Mouse (Mus musculus): ENCODE data around the gene Saysd1. TPM values are rescaled to one million over a fixed set of nuclear protein-coding genes. Genes with fewer than 3 reads are reported as not detected.

Saysd1 gene
- polyA plus RNA-seq, 1 experiment from 2014 or later, result 15.3 TPM

- H3K4me1 ChIP-seq (replicated peaks; ENCODE audit: control insufficient read depth, insufficient read depth, low read length), result peaks cover 21% of the 10 kb centered on the region
- H3K4me3 ChIP-seq (replicated peaks; ENCODE audit: low read length), result no peak overlapping the region
- no peak overlapping the region for H3K9ac ChIP-seq (replicated peaks; ENCODE audit: low read depth, low read length)
- no peaks in the 10 kb centered on the region for H3K27me3 ChIP-seq (replicated peaks; ENCODE audit: control insufficient read depth, insufficient read depth, low read length)
- no peak overlapping the region for H3K27ac ChIP-seq (ENCODE audit: low read length)
- no peak overlapping the region for H3K4me2 ChIP-seq (ENCODE audit: low read length)
- no peaks in the 10 kb centered on the region for H3K9me3 ChIP-seq (ENCODE audit: control insufficient read depth, low read length)
- H3K36me3 ChIP-seq (ENCODE audit: control insufficient read depth, insufficient read depth), result no peaks in the 10 kb centered on the region
- WGBS, result 5% methylated on average over 4 of the region's 4 CpGs
- ATAC-seq, result no peak
These were observed 40.3 kb upstream of the Saysd1 start for GRCm38 (mm10) chr14:20178593-20178992.

- H3K4me1 ChIP-seq (replicated peaks; ENCODE audit: control insufficient read depth, insufficient read depth, low read length), result peaks cover 17% of the 10 kb centered on the region
- no peaks in the 10 kb centered on the region for H3K36me3 ChIP-seq (ENCODE audit: control insufficient read depth, insufficient read depth)
- no peak overlapping the region for H3K4me2 ChIP-seq (ENCODE audit: low read length)
- H3K9me3 ChIP-seq (ENCODE audit: control insufficient read depth, low read length), result no peaks in the 10 kb centered on the region
- WGBS, result 61% methylated on average over 9 of the region's 9 CpGs
- H3K9ac ChIP-seq (replicated peaks; ENCODE audit: low read depth, low read length), result no peak overlapping the region
- no peak for ATAC-seq
- no peak overlapping the region for H3K4me3 ChIP-seq (replicated peaks; ENCODE audit: low read length)
- H3K27ac ChIP-seq (ENCODE audit: low read length), result no peak overlapping the region
- H3K27me3 ChIP-seq (replicated peaks; ENCODE audit: control insufficient read depth, insufficient read depth, low read length), result no peaks in the 10 kb centered on the region
These were observed 39.3 kb upstream of the Saysd1 start for GRCm38 (mm10) chr14:20177494-20178123.

- H3K9me3 ChIP-seq (ENCODE audit: control insufficient read depth, low read length), result no peaks in the 10 kb centered on the region
- ATAC-seq, result no peak
- WGBS, result 86% methylated on average over 4 of the region's 4 CpGs
- no peak overlapping the region for H3K4me3 ChIP-seq (replicated peaks; ENCODE audit: low read length)
- no peak overlapping the region for H3K4me2 ChIP-seq (ENCODE audit: low read length)
- no peaks in the 10 kb centered on the region for H3K36me3 ChIP-seq (ENCODE audit: control insufficient read depth, insufficient read depth)
- no peaks in the 10 kb centered on the region for H3K27me3 ChIP-seq (replicated peaks; ENCODE audit: control insufficient read depth, insufficient read depth, low read length)
- H3K27ac ChIP-seq (ENCODE audit: low read length), result no peak overlapping the region
- H3K9ac ChIP-seq (replicated peaks; ENCODE audit: low read depth, low read length), result no peak overlapping the region
- H3K4me1 ChIP-seq (replicated peaks; ENCODE audit: control insufficient read depth, insufficient read depth, low read length), result peaks cover 10% of the 10 kb centered on the region
These were observed 37.4 kb upstream of the Saysd1 start for GRCm38 (mm10) chr14:20175705-20176104.

GRCm38 (mm10) chr14:20175114-20175513 is 36.8 kb upstream of the Saysd1 start:
- H3K36me3 ChIP-seq (ENCODE audit: control insufficient read depth, insufficient read depth), result no peaks in the 10 kb centered on the region
- 92% methylated on average over 7 of the region's 7 CpGs for WGBS
- H3K9ac ChIP-seq (replicated peaks; ENCODE audit: low read depth, low read length), result no peak overlapping the region
- no peak for ATAC-seq
- H3K4me1 ChIP-seq (replicated peaks; ENCODE audit: control insufficient read depth, insufficient read depth, low read length), result peaks cover 4% of the 10 kb centered on the region
- no peak overlapping the region for H3K4me3 ChIP-seq (replicated peaks; ENCODE audit: low read length)
- H3K27me3 ChIP-seq (replicated peaks; ENCODE audit: control insufficient read depth, insufficient read depth, low read length), result no peaks in the 10 kb centered on the region
- no peaks in the 10 kb centered on the region for H3K9me3 ChIP-seq (ENCODE audit: control insufficient read depth, low read length)
- no peak overlapping the region for H3K27ac ChIP-seq (ENCODE audit: low read length)
- no peak overlapping the region for H3K4me2 ChIP-seq (ENCODE audit: low read length)

GRCm38 (mm10) chr14:20174696-20175095 is 36.4 kb upstream of the Saysd1 start:
- peaks cover 3% of the 10 kb centered on the region for H3K4me1 ChIP-seq (replicated peaks; ENCODE audit: control insufficient read depth, insufficient read depth, low read length)
- H3K4me3 ChIP-seq (replicated peaks; ENCODE audit: low read length), result no peak overlapping the region
- H3K27ac ChIP-seq (ENCODE audit: low read length), result no peak overlapping the region
- 93% methylated on average over 6 of the region's 6 CpGs for WGBS
- H3K4me2 ChIP-seq (ENCODE audit: low read length), result no peak overlapping the region
- H3K9me3 ChIP-seq (ENCODE audit: control insufficient read depth, low read length), result no peaks in the 10 kb centered on the region
- no peaks in the 10 kb centered on the region for H3K36me3 ChIP-seq (ENCODE audit: control insufficient read depth, insufficient read depth)
- ATAC-seq, result no peak
- H3K27me3 ChIP-seq (replicated peaks; ENCODE audit: control insufficient read depth, insufficient read depth, low read length), result no peaks in the 10 kb centered on the region
- no peak overlapping the region for H3K9ac ChIP-seq (replicated peaks; ENCODE audit: low read depth, low read length)

- H3K4me1 ChIP-seq (replicated peaks; ENCODE audit: control insufficient read depth, insufficient read depth, low read length), result peaks cover 3% of the 10 kb centered on the region
- H3K27ac ChIP-seq (ENCODE audit: low read length), result no peak overlapping the region
- WGBS, result 82% methylated on average over 14 of the region's 14 CpGs
- no peaks in the 10 kb centered on the region for H3K27me3 ChIP-seq (replicated peaks; ENCODE audit: control insufficient read depth, insufficient read depth, low read length)
- H3K4me3 ChIP-seq (replicated peaks; ENCODE audit: low read length), result no peak overlapping the region
- no peak overlapping the region for H3K9ac ChIP-seq (replicated peaks; ENCODE audit: low read depth, low read length)
- H3K9me3 ChIP-seq (ENCODE audit: control insufficient read depth, low read length), result no peaks in the 10 kb centered on the region
- ATAC-seq, result no peak
- H3K4me2 ChIP-seq (ENCODE audit: low read length), result no peak overlapping the region
- no peaks in the 10 kb centered on the region for H3K36me3 ChIP-seq (ENCODE audit: control insufficient read depth, insufficient read depth)
These were observed 35.6 kb upstream of the Saysd1 start for GRCm38 (mm10) chr14:20173873-20174490.

- WGBS, result 91% methylated on average over 4 of the region's 4 CpGs
- Histone ChIP-seq H3K27me3 (replicated peaks; ENCODE audit: control insufficient read depth, insufficient read depth, low read length) (no peaks in the 10 kb centered on the region), H3K4me1 (replicated peaks; ENCODE audit: control insufficient read depth, insufficient read depth, low read length) (no peaks in the 10 kb centered on the region; the same call in 1 of the 2 replicates), H3K9ac (replicated peaks; ENCODE audit: low read depth, low read length) (no peak overlapping the region), H3K4me2 (ENCODE audit: low read length) (no peak overlapping the region), H3K9me3 (ENCODE audit: control insufficient read depth, low read length) (no peaks in the 10 kb centered on the region), H3K27ac (ENCODE audit: low read length) (no peak overlapping the region), H3K36me3 (ENCODE audit: control insufficient read depth, insufficient read depth) (no peaks in the 10 kb centered on the region), H3K4me3 (replicated peaks; ENCODE audit: low read length) (no peak overlapping the region)
- ATAC-seq, result no peak
These were observed 34.6 kb upstream of the Saysd1 start for GRCm38 (mm10) chr14:20172924-20173323.

GRCm38 (mm10) chr14:20172509-20172908 is 34.2 kb upstream of the Saysd1 start:
- no peaks in the 10 kb centered on the region for H3K36me3 ChIP-seq (ENCODE audit: control insufficient read depth, insufficient read depth)
- 79% methylated on average over 5 of the region's 5 CpGs for WGBS

GRCm38 (mm10) chr14:20171840-20172239 is 33.5 kb upstream of the Saysd1 start:
- H3K9me3 ChIP-seq (ENCODE audit: control insufficient read depth, low read length), result no peaks in the 10 kb centered on the region
- no peak overlapping the region for H3K4me3 ChIP-seq (replicated peaks; ENCODE audit: low read length)
- H3K27ac ChIP-seq (ENCODE audit: low read length), result no peak overlapping the region
- no peak overlapping the region for H3K9ac ChIP-seq (replicated peaks; ENCODE audit: low read depth, low read length)
- no peak for ATAC-seq
- no peaks in the 10 kb centered on the region for H3K27me3 ChIP-seq (replicated peaks; ENCODE audit: control insufficient read depth, insufficient read depth, low read length)
- no peaks in the 10 kb centered on the region for H3K36me3 ChIP-seq (ENCODE audit: control insufficient read depth, insufficient read depth)
- 49% methylated on average over 3 of the region's 3 CpGs for WGBS
- no peaks in the 10 kb centered on the region; the same call in 1 of the 2 replicates for H3K4me1 ChIP-seq (replicated peaks; ENCODE audit: control insufficient read depth, insufficient read depth, low read length)
- no peak overlapping the region for H3K4me2 ChIP-seq (ENCODE audit: low read length)

More at GRCm38 (mm10) chr14:20172509-20172908, 34.2 kb upstream of the Saysd1 start:
- no peak overlapping the region for H3K4me2 ChIP-seq (ENCODE audit: low read length)
- no peaks in the 10 kb centered on the region; the same call in 1 of the 2 replicates for H3K4me1 ChIP-seq (replicated peaks; ENCODE audit: control insufficient read depth, insufficient read depth, low read length)
- H3K9ac ChIP-seq (replicated peaks; ENCODE audit: low read depth, low read length), result no peak overlapping the region
- no peaks in the 10 kb centered on the region for H3K27me3 ChIP-seq (replicated peaks; ENCODE audit: control insufficient read depth, insufficient read depth, low read length)
- H3K9me3 ChIP-seq (ENCODE audit: control insufficient read depth, low read length), result no peaks in the 10 kb centered on the region
- H3K27ac ChIP-seq (ENCODE audit: low read length), result no peak overlapping the region
- ATAC-seq, result no peak
- H3K4me3 ChIP-seq (replicated peaks; ENCODE audit: low read length), result no peak overlapping the region
